Mouse (Mus musculus): Measurements from ENCODE around the gene Mprip.
"Not testable (repeated sequence)": the region's sequence is repeated elsewhere in the genome, so short reads cannot be mapped to it uniquely, and the experiment has no call there.

The Mprip gene

GRCm38 (mm10) chr11:59655337-59655736 lies 5.8 kb upstream of the Mprip start:
- no peak for DNase-seq (ENCODE audit: low spot score)

GRCm38 (mm10) chr11:59656016-59656415 lies 5.1 kb upstream of the Mprip start:
- no peak for DNase-seq (ENCODE audit: low spot score)

DNA sequence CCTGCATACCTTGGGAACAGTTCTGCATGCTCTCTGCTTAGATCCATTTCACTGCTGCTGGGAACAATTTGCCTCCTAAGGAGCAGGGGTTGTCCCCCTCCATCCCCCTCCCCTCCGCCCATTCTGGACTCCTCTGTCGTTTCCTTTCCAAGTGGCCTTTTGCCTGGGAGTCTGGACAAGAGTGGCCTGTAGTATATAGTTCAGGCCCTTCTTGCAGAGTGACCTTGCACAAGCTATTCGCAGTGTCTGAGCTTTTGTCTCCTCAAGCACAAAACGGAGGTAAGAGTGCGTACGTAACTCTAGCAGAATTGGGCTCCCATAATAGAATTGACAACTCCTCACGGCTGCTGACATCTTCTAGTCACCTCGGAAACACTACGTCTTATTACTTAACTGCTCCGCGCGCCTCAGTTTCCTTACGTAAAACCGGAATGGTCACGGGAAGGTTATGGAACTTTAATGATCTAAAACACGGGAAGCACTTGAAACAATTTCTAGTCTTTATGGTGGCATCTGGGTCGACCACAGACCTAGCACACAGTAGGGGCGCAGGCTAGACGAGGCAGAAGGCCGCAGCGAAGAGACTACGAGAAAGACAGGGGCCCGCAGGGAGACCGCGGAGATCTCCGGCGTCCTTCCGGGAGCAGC lies 620 bp downstream of the Mprip start:
- no peak for DNase-seq (ENCODE audit: low spot score)

DNA sequence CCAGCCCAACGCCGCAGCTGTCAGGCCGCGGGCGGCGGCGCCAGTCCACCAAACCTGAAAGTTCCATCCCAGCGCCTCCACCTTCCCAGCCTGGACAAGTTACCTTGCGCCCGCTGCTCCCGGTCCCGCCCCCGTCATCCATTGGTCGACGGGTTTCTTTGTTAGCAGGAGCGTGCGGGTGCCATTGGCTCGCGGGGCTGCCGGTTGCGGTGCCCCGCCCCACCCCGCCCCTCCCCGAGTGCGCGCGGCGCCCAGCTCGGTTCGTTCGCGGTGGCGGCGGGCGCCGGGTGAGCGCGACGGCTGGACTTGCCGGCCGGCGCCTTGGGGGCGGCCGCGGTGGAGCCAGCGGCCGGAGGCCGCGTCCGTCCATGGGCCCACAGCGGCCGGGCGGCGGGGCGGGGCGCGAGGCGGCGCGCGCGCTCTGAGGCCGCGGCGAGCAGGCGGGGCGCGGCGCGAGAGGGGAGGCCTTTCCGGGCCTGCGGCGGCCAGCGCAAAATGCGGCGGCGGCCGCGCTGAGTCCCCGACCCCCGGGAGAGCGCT lies 1.2 kb downstream of the Mprip start:
- DNase-seq (ENCODE audit: low spot score): peak; percentile 90

DNA sequence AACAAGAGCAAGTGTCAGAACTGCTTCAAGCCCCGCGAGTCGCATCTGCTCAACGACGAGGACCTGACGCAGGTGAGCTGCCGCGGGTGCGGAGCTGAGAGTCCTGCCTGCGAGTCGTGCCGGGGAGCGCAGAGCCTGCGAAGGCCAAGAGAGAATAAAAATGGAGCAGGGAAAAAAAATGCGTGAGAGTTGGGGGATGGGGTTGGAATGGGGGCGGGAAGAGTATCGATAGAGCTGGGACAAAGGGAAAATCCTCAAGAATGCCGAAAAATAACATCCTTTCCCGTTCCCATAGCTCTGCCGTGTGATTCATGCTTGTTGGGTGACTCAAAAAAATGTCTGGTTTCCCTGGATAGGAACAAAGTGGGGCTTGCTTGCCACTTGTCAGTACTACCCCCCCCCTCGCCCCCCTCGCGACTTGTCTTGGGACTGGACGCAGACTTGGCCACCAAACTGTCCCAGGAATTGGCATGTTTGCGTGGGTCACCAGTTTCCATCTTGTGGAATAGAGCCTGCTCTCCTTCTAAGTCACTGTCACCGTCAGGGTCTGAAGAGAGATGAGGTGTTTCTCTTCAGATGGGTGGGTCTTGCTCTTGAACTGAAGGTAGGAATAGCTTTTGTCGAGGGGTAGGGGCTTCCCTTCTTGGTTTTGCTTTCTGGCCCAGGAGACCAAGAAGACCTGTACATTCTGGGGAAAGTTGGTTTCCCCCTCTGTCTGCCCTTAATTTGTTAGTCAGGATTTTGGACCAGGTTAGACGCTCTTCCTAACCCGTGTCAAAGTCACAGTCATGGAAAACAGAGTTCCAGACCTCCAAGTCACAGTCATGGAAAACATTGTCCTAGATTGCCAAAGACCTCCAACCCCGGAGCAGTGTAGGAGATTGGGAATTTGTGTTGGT lies 2.0 kb downstream of the Mprip start:
- no peak for DNase-seq (ENCODE audit: low spot score)

DNA sequence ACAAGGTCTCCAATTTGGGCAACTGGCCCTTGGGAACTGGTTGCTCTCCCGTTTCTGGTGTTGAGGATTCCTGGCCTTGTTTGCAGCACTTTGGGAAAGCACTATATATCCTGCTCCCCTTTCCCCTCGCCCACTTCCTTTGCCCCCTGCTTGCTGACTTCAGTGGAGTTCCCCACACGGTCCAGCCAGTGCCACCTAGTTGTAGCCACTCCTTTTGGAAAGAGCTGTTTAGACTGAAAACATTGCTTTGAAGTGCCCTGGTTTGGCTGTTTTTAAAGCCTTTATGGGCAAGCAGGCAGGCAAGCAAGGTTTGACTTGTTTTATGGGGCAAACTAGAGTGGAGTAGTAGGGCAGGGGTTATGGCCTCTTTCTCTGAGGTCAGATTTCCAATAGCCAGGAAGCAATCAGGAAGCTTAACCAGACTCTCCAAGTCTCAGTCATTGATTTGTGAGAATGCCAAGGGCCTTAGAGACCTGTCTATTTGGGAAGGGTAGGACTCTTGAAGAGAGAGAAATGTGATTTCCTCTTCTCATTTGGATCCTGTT lies 2.7 kb downstream of the Mprip start:
- DNase-seq (ENCODE audit: low spot score): no peak

DNA sequence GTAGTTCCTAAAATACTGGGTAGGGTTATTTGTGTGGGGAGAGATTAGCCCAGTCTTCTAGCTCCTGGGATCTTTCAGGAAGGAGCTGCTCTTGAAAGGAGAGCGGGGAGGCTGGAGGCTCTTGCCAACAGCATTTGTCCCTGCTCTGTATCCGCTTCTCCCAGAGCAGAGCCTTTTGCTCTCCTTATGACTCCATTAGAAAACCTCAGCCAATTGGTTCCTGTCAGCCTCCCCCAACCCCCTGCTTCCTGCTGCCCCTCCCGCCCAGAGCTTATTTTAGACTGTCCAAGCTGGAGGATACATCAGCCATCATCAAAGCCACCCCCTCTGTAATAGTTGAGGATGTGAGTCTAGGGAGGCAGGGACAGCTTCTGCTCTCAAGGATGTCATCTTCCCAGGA lies 3.7 kb downstream of the Mprip start:
- DNase-seq (ENCODE audit: low spot score): no peak

- DNase-seq (ENCODE audit: low spot score): no peak
Observed at GRCm38 (mm10) chr11:59671049-59671693, 10.1 kb downstream of the Mprip start.

- DNase-seq (ENCODE audit: low spot score): no peak
Observed at GRCm38 (mm10) chr11:59674013-59674412, 12.9 kb downstream of the Mprip start.

DNA sequence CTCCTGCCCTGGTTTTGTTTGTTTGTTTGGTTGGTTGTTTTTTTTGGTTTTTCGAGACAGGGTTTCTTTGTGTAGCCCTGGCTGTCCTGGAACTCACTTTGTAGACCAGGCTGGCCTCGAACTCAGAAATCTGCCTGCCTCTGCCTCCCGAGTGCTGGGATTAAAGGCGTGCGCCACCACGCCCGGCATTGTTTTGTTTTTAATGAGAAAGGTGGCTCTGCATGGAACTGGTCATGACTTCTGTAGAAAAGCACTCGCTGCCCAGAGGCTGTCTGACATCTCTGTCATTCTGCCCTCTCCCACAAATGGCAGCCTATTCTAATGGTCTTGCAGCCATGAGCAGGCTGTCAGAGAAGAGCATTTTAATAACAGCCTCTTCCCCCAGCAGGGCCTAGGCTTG lies 13.6 kb downstream of the Mprip start:
- DNase-seq (ENCODE audit: low spot score): not testable (repeated sequence)

DNA sequence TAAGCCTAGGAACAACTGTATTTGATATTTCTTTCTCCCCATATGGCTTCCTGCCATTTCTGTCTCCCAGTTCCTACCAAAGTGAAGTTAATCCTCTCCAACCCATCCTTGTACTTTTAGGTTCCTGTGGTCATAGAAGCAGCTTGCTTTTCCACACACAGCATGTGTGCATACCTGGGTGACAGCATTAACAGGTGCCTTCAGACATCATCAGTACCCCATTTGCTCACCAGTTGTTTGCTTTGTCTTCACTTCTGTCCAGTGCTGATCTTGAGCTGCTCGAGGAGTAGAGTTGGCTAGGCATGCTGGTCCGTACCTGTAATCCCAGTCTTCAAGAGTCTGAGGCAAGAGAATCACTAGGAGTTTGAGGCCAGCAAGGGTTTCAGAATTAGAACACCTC lies 16.7 kb downstream of the Mprip start:
- no peak for DNase-seq (ENCODE audit: low spot score)

GRCm38 (mm10) chr11:59678693-59679092 lies 17.6 kb downstream of the Mprip start:
- DNase-seq (ENCODE audit: low spot score): peak; percentile 62

- DNase-seq (ENCODE audit: low spot score): no peak
Observed at GRCm38 (mm10) chr11:59680111-59680510, 19.0 kb downstream of the Mprip start.

DNA sequence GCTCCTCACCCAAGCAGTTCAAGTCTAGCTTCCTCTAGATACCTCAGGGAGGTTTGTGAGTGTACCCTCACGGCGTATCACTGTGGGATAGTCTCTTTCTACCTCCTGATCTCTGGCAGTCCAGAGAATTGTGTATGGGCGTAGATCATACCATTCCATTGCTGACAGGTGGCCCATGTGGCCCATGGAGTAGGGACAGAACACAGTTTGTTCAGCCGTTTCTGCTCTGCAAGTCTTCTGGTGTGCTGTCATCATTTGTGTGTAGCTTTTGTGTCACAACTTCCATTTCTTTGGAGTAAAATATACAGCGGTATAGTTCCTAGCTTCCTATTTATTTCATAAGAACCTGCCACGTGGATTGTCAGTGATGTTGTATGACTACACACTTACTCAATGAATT lies 23.9 kb downstream of the Mprip start:
- DNase-seq (ENCODE audit: low spot score): no peak

- DNase-seq (ENCODE audit: low spot score): no peak
Observed at GRCm38 (mm10) chr11:59694533-59694932, 33.4 kb downstream of the Mprip start.

DNA sequence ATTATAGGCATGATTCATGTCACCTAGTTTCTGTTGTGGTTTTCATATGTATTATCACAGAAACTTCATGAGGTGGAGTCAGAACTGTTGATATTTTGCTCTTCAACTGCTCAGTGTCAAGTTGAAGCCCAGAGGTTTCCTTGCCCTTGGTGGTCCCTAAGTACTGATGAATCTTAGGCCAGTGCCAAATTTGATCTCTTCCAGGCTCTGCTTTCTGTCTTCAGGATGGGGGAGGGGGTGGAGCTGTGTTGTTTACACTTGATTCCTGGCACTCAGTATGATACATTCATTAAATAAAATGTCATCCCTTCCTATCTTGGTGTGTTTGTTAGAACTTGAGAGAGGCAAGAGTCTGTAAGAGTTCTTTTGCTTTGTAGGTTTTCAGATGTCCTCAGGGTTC lies 34.4 kb downstream of the Mprip start:
- DNase-seq (ENCODE audit: low spot score): no peak

DNA sequence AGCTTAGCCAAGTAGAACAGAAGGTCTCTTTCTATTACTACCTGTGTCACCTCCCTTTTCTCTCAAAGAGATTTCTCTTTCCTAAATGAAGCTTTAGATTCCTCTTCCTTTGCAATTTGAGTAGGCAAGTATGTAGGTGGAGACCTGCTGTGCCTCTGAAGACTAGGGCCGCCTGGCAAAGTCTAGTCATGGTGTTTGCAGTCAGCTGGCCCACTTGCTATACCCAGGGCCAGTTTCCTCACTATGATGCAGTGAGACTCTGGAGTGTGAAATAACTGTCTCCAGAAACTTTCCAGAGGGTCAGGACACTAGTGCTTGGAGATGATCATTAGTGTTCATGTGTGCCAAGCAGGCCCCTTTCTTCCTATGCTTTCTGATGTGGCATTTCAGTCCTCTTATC lies 36.5 kb downstream of the Mprip start:
- DNase-seq (ENCODE audit: low spot score): no peak

DNA sequence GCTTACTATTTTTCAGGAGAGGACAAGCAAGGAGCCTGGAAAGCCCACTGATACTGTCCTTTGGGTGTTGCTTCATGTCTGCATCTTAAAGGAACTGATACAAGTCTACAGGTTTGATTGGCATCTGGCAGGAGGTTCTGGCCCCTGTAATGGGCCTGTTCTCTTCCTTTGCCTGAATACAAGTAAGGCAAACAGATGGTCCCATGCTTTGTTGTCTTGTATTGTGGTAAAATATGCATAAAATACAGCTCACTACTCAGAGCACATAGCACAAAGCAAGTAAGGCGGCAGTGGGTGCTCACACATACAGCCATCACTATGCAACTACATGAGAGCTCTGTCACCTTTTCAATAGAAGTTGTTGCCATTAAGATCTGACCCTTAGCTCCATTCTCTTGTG lies 39.7 kb downstream of the Mprip start:
- no peak for DNase-seq (ENCODE audit: low spot score)

DNA sequence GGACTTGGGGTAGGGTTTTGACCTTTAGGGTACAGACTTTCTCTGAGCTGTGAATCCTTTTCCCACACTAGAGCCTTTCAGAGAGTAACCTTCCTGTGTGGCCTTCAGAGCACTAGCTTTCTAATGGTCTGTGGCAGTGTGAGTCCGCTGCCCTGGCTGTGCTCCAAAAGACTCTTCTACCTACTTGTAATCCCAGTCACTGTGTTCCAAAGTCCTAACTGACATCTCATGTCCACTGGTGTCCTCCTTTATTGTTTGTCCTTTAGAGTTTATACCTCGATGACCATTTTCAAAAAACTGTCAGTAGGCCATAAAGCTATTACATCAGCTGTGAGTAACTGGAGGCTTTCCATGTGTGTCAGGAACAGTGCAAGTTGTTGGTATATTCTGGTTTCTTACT lies 44.0 kb downstream of the Mprip start:
- DNase-seq (ENCODE audit: low spot score): no peak

- DNase-seq (ENCODE audit: low spot score): no peak
Observed at GRCm38 (mm10) chr11:59707481-59707880, 46.4 kb downstream of the Mprip start.

DNA sequence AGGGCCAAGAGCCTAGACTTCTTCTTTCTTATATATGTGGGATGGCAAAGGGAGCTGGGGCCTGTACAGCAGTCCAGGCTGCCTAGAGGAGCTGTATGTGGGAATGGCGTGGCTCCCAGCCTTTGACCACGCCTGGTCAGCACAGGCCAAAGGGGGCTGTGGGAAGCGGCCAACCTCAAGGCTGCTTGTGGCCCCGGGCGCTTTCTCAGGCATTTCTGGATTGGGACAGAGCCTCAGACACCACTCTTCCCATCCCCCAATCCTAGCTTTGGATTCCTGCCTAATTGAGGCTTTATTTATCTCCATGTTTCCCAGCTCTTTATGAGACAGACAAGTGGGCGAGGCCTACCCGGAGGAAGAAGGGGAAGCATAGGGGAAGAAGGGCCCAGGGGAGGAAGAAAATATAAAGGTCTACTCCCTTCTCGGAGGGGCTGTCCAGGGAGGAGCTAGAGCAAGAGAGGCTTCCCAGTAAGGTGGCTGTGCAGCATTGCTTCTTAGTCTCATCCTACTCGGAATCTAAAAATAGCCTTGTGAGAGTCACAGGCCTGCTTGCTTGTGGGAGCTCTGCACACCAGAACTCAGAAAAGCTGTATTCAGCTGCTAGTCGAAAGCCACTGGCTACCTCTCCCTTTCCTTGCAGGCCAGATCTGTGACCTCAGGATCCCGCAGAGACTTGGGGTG lies 47.0 kb downstream of the Mprip start:
- no peak for DNase-seq (ENCODE audit: low spot score)

DNA sequence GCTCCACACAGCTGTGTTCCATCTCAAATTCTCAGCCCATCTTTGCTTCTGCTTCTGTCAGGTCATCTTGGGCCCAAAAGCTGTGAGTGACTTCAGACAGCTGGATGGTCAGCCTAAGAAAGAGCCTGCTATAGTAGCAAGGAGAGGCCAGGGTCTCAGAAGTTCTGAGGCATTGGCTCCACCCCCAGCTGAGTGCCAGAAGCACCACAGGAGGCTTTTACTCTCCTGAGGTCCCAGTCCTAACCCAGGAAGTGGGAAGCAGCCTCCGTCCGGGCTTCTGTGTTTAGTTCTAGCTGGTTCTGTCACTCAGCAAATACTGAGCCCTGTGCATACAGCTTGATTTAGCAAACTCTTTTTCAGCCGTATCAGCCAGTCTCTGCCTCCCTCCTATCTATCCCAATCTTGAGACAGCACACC lies 54.3 kb downstream of the Mprip start:
- no peak for DNase-seq (ENCODE audit: low spot score)
